Mouse (Mus musculus): ENCODE data around the gene Kidins220. TPM values are rescaled to one million over a fixed set of nuclear protein-coding genes. Genes with fewer than 3 reads are reported as not detected.

Gene Kidins220
- polyA plus RNA-seq, 1 experiment = 225 TPM

DNA sequence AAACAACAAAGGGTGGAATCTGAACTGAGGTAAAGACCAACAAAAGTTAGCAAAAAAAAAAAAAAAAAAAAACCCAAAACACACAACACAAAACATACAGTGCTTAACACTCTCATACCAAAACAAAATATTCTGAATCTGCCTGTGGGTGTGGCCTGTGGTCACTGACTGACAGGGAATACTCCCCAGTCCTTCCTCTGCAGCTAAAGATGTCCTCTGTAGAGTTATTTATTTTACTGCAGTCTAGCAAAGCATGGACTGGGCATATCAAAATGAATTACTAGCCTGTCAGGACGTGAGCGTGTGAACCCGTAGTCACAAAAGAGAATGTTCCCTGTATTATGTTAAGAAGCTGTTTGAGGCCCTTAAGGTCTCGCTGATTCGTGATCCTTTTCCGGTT lies 87.5 kb downstream of the Kidins220 start:
- Histone ChIP-seq H3K4me1 (ENCODE audit: control insufficient read depth, insufficient read depth, low read length) (peaks cover 2% of the 10 kb centered on the region), H3K27ac (ENCODE audit: insufficient read depth, low read length) (no peak overlapping the region), H3K4me3 (ENCODE audit: insufficient read depth, low read length) (no peak overlapping the region)
- TF ChIP-seq POLR2A (IDR thresholded peaks at IDR 0.05; ENCODE audit: extremely low read depth, insufficient read depth, low read length) (no peak), CTCF (IDR thresholded peaks at IDR 0.05; ENCODE audit: extremely low read depth, insufficient read depth, low read length) (no peak)

GRCm38 (mm10) chr12:25073374-25073773 lies 98.6 kb downstream of the Kidins220 start:
- Histone ChIP-seq H3K4me3 (ENCODE audit: insufficient read depth, low read length) (no peak overlapping the region), H3K27ac (ENCODE audit: insufficient read depth, low read length) (no peak overlapping the region)
- TF ChIP-seq CTCF (IDR thresholded peaks at IDR 0.05; ENCODE audit: extremely low read depth, insufficient read depth, low read length) (no peak), POLR2A (IDR thresholded peaks at IDR 0.05; ENCODE audit: extremely low read depth, insufficient read depth, low read length) (no peak)

DNA sequence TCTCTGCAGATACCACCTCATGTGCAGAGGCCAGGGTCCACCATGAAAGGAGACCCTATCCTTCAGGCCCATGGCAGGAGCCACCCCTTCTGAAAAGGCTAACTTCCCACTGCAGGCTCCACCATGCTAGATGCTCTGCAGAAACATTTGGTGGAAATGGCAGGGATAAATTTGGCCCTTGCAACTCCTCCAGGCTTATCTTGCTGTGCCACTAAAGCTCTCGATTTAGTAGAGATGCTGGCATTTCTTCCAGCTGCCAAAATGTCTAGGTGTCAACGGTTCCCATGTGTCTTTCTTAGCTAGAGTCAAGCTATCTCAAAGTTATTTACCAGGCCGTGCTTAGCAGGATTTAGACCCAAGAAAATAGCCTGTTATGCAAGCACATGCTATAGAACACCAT lies 99.6 kb downstream of the Kidins220 start:
- peak overlapping the region; percentile 6; the same call in 1 of the 2 replicates for H3K27ac ChIP-seq (ENCODE audit: insufficient read depth, low read length)
- no peaks in the 10 kb centered on the region for H3K4me1 ChIP-seq (ENCODE audit: control insufficient read depth, insufficient read depth, low read length)
- H3K4me3 ChIP-seq (ENCODE audit: insufficient read depth, low read length) = no peak overlapping the region
- TF ChIP-seq POLR2A (IDR thresholded peaks at IDR 0.05; ENCODE audit: extremely low read depth, insufficient read depth, low read length) (no peak), CTCF (IDR thresholded peaks at IDR 0.05; ENCODE audit: extremely low read depth, insufficient read depth, low read length) (no peak)

More at GRCm38 (mm10) chr12:25073374-25073773, 98.6 kb downstream of the Kidins220 start:
- H3K4me1 ChIP-seq (ENCODE audit: control insufficient read depth, insufficient read depth, low read length) = no peaks in the 10 kb centered on the region

DNA sequence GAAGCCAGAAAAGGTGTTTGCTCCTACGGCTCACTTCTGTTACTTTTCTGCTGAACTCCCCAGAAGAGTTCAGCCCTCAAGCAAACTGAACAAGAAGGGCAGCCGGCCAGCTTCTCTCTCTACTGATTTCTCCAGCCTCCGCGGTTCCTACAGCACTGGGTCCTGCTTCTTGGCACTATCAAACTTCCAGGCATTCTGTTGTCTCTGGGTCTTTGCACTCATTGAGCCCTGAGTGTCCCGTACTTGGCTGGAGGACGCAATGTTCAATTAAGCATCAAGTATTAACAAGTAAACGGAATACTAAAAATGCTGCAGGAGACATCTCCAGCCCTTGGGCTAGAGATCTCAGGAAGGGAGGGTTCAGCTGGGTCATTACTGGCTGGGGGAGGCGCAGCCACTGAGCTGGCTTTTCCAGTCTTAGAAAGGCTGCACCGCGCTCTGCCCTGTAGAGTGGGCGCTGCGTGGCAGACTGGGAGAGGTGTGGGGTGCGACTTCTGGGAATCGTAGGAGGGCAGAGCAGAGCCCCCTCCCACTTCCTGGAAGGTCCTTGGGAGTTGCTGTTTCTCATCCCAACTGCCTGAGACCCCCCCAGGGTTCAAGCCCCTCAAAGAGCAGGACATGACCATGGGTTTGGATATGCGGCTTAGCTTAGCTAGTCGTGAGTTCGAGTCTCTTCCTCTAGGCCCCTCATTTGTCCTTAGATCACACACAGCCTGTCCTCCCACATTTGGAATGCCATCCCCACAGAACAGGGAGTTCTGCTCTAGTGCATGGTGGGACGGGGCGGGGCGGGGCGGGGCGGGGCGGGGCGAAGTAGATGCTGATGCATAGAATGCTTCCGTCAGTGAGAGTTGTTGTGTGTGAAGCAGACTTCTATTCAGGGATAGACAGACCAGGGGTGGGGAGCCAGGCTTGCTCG lies 108.8 kb downstream of the Kidins220 start:
- no peak for TF ChIP-seq POLR2A (IDR thresholded peaks at IDR 0.05; ENCODE audit: extremely low read depth, insufficient read depth, low read length)
- no peak for TF ChIP-seq CTCF (IDR thresholded peaks at IDR 0.05; ENCODE audit: extremely low read depth, insufficient read depth, low read length)
- H3K27ac ChIP-seq (ENCODE audit: insufficient read depth, low read length) = no peak overlapping the region

DNA sequence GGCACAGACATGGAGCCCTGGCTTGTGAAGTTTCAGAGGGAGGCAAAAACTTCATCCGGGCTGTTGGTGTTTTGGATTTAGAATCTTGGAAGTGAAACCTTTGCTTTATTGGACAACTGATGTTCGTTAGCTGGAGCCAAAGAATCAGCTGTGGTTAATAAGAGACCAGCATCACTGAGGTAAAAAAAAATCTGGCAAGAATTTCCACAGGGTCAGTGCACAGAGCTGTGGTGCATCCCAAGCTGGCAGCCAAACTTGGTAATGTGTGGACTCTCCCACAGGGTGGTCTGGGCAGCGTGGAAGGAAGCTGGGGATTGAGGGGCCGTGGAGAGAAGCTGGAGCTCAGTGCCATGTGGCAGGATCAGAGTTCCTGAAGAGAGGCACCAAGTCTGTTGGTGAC lies 112.2 kb downstream of the Kidins220 start:
- TF ChIP-seq CTCF (IDR thresholded peaks at IDR 0.05; ENCODE audit: extremely low read depth, insufficient read depth, low read length) (no peak), POLR2A (IDR thresholded peaks at IDR 0.05; ENCODE audit: extremely low read depth, insufficient read depth, low read length) (no peak)

More for the DNA sequence above, 108.8 kb downstream of the Kidins220 start:
- Histone ChIP-seq H3K4me3 (ENCODE audit: insufficient read depth, low read length) (no peak overlapping the region), H3K4me1 (ENCODE audit: control insufficient read depth, insufficient read depth, low read length) (no peaks in the 10 kb centered on the region)

GRCm38 (mm10) chr12:25089433-25089832 lies 114.7 kb downstream of the Kidins220 start:
- Histone ChIP-seq H3K4me3 (ENCODE audit: insufficient read depth, low read length) (no peak overlapping the region), H3K4me1 (ENCODE audit: control insufficient read depth, insufficient read depth, low read length) (no peaks in the 10 kb centered on the region), H3K27ac (ENCODE audit: insufficient read depth, low read length) (no peak overlapping the region)
- no peak for TF ChIP-seq CTCF (IDR thresholded peaks at IDR 0.05; ENCODE audit: extremely low read depth, insufficient read depth, low read length)
- TF ChIP-seq POLR2A (IDR thresholded peaks at IDR 0.05; ENCODE audit: extremely low read depth, insufficient read depth, low read length) = no peak

More for the DNA sequence above, 112.2 kb downstream of the Kidins220 start:
- H3K4me1 ChIP-seq (ENCODE audit: control insufficient read depth, insufficient read depth, low read length) = no peaks in the 10 kb centered on the region
- no peak overlapping the region for H3K27ac ChIP-seq (ENCODE audit: insufficient read depth, low read length)
- no peak overlapping the region for H3K4me3 ChIP-seq (ENCODE audit: insufficient read depth, low read length)

DNA sequence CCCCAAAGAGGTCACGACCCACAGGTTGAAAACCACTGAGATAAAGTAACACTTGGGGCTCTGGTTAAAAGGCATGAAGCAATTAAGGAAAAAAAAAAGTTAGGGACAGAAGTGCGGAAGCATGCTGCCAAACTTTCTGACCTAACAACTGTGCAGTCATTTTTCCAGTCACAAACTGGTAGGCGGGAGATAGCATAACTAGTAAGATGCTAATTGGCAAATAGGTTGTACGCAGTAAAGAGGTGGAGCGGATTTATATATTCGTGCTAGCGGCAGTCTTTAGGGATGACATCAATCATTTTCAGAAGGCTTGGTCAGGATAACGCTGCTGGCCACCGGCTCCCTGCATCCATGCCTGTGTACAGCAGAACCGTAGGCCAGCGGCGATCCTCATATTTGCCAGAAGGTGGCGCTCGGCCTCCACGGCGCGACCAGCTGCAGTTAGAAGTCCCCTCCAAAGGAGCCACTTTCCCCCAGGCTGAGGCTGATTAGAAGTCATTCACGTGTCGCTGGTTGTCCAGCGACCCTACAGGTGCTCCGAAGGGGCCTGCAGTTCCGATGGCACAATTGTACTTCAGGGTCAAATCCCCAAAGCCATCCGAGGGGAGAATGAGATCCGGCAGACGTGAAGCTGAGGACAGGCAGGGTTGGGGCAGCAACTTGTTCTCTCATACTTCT lies 117.4 kb downstream of the Kidins220 start:
- no peak overlapping the region for H3K27ac ChIP-seq (ENCODE audit: insufficient read depth, low read length)
- H3K4me1 ChIP-seq (ENCODE audit: control insufficient read depth, insufficient read depth, low read length) = no peaks in the 10 kb centered on the region
- H3K4me3 ChIP-seq (ENCODE audit: insufficient read depth, low read length) = peak overlapping the region; percentile 32
- TF ChIP-seq CTCF (IDR thresholded peaks at IDR 0.05; ENCODE audit: extremely low read depth, insufficient read depth, low read length) = peak; percentile 90
- TF ChIP-seq POLR2A (IDR thresholded peaks at IDR 0.05; ENCODE audit: extremely low read depth, insufficient read depth, low read length) = no peak

DNA sequence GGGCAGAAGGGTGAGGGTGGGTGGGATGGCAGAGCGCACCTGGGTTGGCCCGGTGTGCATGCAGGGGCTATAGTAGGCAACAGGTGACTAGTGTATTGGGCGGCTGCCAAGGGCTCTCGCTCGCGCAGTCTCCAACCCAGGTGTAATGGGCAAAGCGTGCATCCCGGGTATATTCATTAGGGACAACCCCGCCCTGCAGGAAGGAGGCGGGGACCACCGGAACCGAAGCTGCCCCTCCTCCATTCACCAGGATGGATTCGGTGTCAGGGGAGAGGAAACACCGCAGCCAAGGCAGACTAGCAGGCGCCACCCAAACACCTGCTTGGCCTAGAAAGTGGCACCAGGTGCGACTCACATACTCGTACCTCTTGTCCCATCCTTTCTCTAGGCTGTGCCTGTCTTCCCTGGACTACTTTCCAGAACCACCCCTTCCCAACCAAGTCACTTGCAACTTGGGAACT lies 118.1 kb downstream of the Kidins220 start:
- Histone ChIP-seq H3K27ac (ENCODE audit: insufficient read depth, low read length) (no peak overlapping the region), H3K4me3 (ENCODE audit: insufficient read depth, low read length) (peak overlapping the region; percentile 32), H3K4me1 (ENCODE audit: control insufficient read depth, insufficient read depth, low read length) (no peaks in the 10 kb centered on the region; the same call in 1 of the 2 replicates)
- TF ChIP-seq CTCF (IDR thresholded peaks at IDR 0.05; ENCODE audit: extremely low read depth, insufficient read depth, low read length) (no peak), POLR2A (IDR thresholded peaks at IDR 0.05; ENCODE audit: extremely low read depth, insufficient read depth, low read length) (no peak)

- Histone ChIP-seq H3K27ac (ENCODE audit: insufficient read depth, low read length) (no peak overlapping the region), H3K4me1 (ENCODE audit: control insufficient read depth, insufficient read depth, low read length) (no peaks in the 10 kb centered on the region; the same call in 1 of the 2 replicates), H3K4me3 (ENCODE audit: insufficient read depth, low read length) (peak overlapping the region; percentile 32)
- TF ChIP-seq CTCF (IDR thresholded peaks at IDR 0.05; ENCODE audit: extremely low read depth, insufficient read depth, low read length) = no peak
- TF ChIP-seq POLR2A (IDR thresholded peaks at IDR 0.05; ENCODE audit: extremely low read depth, insufficient read depth, low read length) = no peak
Observed at GRCm38 (mm10) chr12:25093241-25093774, 118.6 kb downstream of the Kidins220 start.

Measured in cortical plate, adult 2 months (tissue).